Mouse (Mus musculus): Measurements from ENCODE around the gene Acpp.
"Not testable (repeated sequence)": the region's sequence is repeated elsewhere in the genome, so short reads cannot be mapped to it uniquely, and the experiment has no call there.

Acpp gene

GRCm38 (mm10) chr9:104337183-104337931 lies at the start of gene Acpp:
Gene Acpp (minus strand): TSS chr9:104337748.
- no peak for ATAC-seq (ENCODE audit: insufficient number of reproducible peaks, low FRiP score, low TSS enrichment)

DNA sequence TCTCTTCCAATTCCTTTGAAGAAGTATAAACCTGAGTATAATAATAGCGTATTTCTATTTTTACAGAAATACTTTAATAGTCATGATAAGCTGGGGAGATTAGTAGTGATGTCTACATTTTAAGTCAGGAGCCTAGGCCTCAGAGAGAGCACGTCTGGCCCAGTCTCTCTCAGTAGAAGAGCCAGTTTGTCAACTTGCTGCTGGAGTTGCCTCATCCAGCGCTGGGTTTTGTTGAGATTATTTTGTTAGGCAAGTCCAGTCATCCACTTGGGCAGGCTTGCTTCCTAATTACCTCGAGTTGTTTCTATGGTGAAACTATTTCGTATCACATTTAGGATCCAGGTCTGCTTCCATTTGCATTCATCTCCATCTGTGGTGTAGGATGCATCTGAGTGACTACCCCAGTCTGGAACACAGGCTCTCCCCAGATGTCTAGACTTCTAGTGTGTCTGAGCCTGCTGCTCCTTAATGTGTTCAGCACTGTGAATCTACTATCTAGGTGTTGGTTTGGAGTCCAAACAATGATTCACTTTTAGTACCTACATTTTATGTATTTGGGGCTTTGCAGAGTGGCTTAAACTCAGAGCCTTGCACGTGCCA lies 45.1 kb upstream of the Acpp start:
- ATAC-seq (ENCODE audit: insufficient number of reproducible peaks, low FRiP score, low TSS enrichment) = no peak

DNA sequence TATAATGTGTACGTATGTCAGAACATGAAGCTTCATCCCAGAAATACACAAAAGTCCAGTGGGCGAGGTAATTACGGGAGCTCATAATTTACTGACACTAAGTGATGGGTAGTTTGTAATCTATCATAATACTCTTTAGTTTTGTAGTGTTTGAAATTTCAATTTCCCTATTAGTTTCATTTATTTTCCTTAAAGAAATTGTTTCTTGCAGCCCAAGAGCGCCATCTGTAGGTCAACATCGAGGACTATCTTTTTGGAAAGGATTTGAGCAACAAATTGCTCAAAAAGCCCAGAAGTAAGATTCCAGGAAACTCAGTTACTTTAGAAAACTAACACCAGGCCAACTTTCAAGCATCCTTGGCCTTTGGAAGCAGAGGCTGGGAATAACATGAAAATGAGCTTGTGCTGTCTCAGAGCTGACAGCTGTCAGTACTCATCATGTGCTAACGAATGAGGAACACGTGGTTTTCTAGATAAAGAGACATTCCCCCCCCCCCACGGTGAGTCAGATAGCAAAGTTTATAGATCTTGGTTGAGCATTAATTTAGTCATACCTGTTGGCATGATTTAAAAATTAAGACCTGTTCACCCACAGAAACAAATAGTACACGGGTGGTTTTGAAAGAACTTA lies 42.1 kb upstream of the Acpp start:
- no peak for ATAC-seq (ENCODE audit: insufficient number of reproducible peaks, low FRiP score, low TSS enrichment)

GRCm38 (mm10) chr9:104375573-104375972 lies 38.0 kb upstream of the Acpp start:
- ATAC-seq (ENCODE audit: insufficient number of reproducible peaks, low FRiP score, low TSS enrichment) = no peak

DNA sequence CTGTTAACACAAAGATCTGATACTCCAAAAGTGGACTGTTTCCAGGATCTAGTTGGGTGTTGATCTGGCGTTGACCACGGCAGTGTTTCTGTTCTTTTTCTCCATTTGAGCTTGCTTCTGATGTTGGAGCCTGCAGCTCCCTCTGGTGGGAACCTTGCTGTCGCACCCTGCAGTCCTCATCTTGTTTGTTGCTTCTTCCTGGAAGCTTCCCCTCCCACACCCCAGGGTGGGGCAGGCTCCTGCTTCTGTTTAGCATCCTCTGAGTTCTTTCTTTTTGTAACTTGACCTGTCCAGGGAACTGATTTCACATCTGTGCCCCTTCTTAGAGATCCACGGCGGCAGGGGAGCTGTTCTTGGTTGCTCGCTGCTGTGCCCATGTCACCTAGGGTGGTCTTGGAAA lies 35.7 kb upstream of the Acpp start:
- no peak for ATAC-seq (ENCODE audit: insufficient number of reproducible peaks, low FRiP score, low TSS enrichment)

DNA sequence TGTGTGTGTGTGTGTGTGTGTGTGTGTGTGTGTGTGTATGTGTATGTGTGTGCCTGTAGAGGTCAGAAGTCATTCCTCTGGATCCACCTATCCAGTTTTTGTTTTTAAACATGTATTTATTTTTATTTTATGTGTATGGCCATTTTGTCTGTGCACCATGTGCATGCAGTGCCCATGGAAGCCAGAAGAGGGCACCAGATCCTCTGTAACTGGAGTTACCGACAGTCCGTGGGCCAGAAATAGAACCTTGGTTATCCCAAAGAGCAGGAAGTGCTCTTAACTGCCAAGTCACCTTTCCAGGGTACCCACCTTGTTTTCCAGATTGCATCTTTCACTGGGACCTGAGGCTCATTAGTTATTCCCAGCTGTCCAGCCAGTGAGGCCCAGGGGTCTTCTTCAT lies 29.4 kb upstream of the Acpp start:
- ATAC-seq (ENCODE audit: insufficient number of reproducible peaks, low FRiP score, low TSS enrichment) = no peak

DNA sequence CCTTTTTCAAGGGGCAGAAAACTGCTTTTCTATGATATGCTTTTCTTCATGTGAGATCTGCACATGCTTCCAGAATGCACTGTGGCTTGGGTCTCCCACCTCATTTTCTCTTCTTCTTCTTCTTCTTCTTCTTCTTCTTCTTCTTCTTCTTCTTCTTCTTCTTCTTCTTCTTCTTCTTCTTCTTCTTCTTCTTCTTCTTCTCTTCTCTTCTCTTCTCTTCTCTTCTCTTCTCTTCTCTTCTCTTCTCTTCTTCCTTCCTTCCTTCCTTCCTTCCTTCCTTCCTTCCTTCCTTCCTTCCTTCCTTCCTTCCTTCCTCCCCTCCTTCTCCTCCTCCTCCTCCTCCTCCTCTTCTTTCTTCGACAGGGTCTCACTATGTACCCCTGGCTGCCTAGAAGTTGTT lies 24.4 kb upstream of the Acpp start:
- not testable (repeated sequence) for ATAC-seq (ENCODE audit: insufficient number of reproducible peaks, low FRiP score, low TSS enrichment)

DNA sequence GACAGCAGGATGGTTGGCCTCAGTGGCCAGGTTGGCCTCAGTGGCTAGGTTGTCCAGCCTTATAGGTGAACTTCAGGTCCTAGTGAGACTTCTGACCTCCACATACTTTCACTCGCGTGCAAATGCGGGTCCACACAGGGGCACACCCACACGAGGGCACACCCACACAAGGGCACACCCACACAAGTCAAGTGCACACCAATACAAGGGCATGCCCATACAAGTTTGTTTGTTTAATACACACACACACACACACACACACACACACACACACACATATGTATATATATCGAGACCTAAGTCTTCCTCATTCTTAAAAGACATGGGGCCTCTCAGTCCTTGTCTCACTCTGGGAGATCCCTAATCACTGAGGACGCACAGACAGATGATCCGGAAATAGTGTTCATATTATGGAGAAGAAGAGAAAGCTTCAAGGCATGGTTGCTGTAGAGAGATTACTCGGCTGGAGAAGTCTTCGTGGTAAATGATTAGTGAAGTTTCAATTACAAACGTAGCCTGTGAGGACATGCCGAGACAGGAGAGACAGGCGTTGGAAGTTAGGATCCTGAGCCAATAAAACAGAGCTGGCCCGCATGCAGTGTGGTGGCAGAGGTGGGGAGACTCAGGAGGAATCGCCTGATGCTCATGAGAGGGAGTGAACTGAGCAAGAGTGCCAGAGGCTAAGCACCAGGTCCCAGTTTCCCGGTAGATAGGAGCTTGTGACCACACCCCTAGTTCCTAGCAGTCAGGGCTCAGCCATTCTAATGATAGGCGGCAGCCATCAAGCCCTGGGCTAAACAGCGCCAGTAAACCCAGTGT lies 23.7 kb upstream of the Acpp start:
- no peak for ATAC-seq (ENCODE audit: insufficient number of reproducible peaks, low FRiP score, low TSS enrichment)

- no peak for ATAC-seq (ENCODE audit: insufficient number of reproducible peaks, low FRiP score, low TSS enrichment)
Observed at GRCm38 (mm10) chr9:104360389-104360788, 22.8 kb upstream of the Acpp start.

- ATAC-seq (ENCODE audit: insufficient number of reproducible peaks, low FRiP score, low TSS enrichment) = no peak
Observed at GRCm38 (mm10) chr9:104355521-104356270, 18.1 kb upstream of the Acpp start.

GRCm38 (mm10) chr9:104344136-104344535 lies 6.6 kb upstream of the Acpp start:
- ATAC-seq (ENCODE audit: insufficient number of reproducible peaks, low FRiP score, low TSS enrichment) = no peak

GRCm38 (mm10) chr9:104339483-104339882 lies 1.9 kb upstream of the Acpp start:
- ATAC-seq (ENCODE audit: insufficient number of reproducible peaks, low FRiP score, low TSS enrichment) = no peak

DNA sequence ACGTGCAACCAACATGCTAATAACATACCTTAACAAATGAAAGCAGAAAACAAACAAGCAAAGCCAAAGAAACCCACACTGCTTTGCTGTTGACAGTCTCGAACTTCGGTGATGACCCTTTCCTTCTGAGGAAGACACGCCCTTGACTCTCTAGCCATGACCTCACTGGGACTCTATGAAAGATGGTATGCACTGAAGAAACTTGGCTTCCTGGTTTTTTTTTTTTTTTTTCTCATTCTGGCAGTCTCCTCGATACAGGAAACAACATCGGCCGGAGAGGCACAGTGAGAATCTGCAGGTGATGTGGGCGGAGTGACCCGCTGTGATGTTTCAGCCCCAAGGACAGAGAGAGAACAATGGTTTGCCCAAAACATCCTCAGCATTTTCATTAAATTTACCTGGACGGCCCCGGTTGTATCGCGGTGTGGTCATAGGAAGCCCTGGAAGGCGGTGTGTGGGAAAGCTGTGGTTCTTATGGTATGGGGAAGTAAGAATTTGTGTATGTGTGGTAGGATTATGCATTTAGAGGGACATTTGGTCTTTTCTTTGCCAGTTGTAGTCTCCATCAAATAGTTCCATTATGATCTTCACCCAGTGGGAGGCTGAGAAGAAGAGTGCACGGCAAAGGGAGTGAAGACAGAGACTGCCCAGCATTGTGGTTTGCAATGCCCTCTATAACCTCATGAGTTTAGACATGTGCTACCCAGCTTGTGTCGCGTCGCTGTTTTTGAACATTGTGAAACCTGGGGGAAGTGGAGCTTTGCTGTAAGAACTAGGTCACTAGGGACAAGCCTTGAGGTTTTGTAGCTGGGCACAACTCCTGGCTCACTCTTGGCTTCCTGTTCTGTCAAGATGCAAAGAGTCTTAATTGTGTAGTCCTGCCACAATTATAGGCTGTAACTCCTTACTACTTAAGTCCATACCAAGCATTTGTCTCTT lies 1.2 kb upstream of the Acpp start:
- no peak for ATAC-seq (ENCODE audit: insufficient number of reproducible peaks, low FRiP score, low TSS enrichment)

GRCm38 (mm10) chr9:104331301-104331700 lies 6.2 kb downstream of the Acpp start:
- no peak for ATAC-seq (ENCODE audit: insufficient number of reproducible peaks, low FRiP score, low TSS enrichment)

DNA sequence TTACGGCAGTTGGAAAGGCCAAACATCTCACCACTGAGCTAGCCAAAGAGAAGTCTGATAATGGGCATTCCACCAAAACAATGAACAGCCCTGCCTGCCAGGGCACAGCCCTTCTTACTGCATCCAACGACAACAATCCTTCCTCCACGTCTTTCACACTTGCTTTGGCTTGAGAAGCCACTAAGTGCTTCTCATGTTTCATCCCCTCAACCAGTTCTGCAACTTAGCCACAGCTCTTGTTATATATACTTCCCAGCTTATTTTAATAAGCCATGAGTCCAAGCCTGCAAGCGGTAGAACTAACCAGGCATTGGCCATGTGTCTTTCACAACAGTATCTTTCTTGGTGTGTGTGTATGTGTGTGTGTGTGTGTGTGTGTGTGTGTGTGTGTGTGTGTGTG lies 8.9 kb downstream of the Acpp start:
- ATAC-seq (ENCODE audit: insufficient number of reproducible peaks, low FRiP score, low TSS enrichment) = no peak

- ATAC-seq (ENCODE audit: insufficient number of reproducible peaks, low FRiP score, low TSS enrichment) = no peak
Observed at GRCm38 (mm10) chr9:104321519-104321918, 16.0 kb downstream of the Acpp start.

DNA sequence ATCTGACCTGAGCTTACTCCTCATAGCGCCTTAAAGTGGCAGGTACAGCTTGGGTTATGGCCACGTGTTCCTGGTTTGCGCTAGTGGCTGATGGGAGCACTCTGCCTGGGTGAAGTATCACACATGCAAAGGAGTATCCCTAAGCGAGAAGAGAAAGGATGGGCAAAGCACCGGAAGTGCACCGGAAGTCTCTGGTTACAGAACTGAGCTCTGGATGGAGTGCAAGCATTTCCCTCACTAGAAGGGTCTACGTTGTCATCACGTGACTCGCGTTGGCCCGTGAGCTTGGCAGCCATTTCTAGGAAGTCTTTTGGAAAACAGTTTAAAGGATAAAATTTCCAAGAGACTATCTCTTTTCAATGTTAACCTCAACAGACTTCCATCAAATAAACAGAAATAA lies 21.2 kb downstream of the Acpp start:
- ATAC-seq (ENCODE audit: insufficient number of reproducible peaks, low FRiP score, low TSS enrichment) = no peak

- no peak; the same call in 1 of the 2 replicates for ATAC-seq (ENCODE audit: insufficient number of reproducible peaks, low FRiP score, low TSS enrichment)
Observed at GRCm38 (mm10) chr9:104315499-104315898, 22.0 kb downstream of the Acpp start.

DNA sequence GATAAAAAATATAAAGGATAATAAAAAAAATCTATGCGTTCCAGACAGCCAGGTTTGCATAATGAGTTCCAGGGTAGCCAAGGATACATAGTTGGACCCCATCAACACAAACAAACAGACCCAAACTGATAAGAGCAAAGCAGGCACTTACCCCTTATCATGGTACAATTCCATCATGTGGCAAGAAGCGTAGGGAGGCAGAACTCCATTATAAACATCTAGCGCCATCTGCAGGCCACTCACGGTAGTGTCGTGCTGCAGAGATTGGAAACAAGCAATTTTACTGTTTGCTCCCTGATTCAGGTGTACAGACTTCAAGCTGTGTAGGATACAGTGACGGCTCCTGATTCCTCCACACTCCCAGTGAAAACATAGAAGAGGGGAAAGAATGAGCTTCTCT lies 30.8 kb downstream of the Acpp start:
- ATAC-seq (ENCODE audit: insufficient number of reproducible peaks, low FRiP score, low TSS enrichment) = no peak
